ENCODE assay signal across 8 mouse cellular contexts in the genomic region with DNA sequence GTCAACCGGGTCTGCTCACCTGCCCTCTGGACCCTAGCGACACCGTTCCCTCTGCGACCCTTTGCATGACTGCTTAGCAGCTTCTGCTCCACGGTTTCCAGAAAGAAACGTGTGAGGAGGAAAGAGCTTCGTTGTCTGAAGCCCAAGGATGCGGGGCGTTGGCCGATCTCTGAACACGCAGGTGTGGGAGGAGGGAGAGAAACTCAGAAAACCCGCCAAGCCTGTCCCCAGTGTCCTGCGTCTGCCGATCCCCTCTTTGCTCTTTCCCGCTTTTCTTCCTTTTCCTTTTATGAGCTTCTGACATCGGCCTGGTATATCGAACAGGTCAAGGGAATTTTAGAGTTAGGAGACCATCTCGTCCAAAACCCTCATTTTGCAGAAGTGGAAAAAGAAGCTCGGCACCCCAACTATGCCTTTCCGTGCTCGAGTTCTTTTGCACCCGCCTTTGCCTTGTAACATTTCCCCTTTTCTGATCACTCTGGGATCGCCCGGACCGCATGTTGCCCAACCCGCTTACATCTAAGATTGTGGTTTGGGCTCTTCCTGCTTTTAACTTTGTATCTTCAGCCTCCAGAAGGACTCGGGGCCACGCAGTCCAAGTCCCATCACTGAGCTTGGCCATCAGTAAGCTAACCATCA. TPM values are rescaled to one million over a fixed set of nuclear protein-coding genes. Genes with fewer than 3 reads are reported as not detected.
DNase-seq lines count a peak whose midpoint lies in the region; ATAC-seq and TF ChIP-seq lines count a peak whose summit lies in the region.

No protein-coding gene starts in this region.

- peak; percentile 17 for DNase-seq in NIH3T3 (ENCODE audit: low read depth)
- DNase-seq in forebrain, postnatal 0 days = no peak
- DNase-seq in liver = peak; percentile 62
- DNase-seq in midbrain, postnatal 0 days (ENCODE audit: low spot score) = no peak
- DNase-seq in thymus, postnatal 4 days = peak; percentile 45
- DNase-seq in left cerebral cortex, adult 8-10 months (ENCODE audit: low spot score in 2 of 2) = no peak
- DNase-seq in right cerebral cortex, postnatal 36 days (ENCODE audit: low spot score in 2 of 2) = no peak

- peaks cover 24% of the 10 kb centered on the region for H3K36me3 ChIP-seq in C2C12 (ENCODE audit: control insufficient read depth, insufficient read depth)
- no peaks in the 10 kb centered on the region for H3K36me3 ChIP-seq in forebrain, postnatal 0 days (ENCODE audit: insufficient read depth)
- H3K36me3 ChIP-seq in midbrain, postnatal 0 days (ENCODE audit: insufficient read depth, low read length) = no peaks in the 10 kb centered on the region

- H3ac ChIP-seq in C2C12 (ENCODE audit: control insufficient read depth, insufficient read length, low read depth) = peak overlapping the region; percentile 79

- whole genome bisulfite sequencing in forebrain, postnatal 0 days = 4% methylated on average over 28 of the region's 28 CpGs
- WGBS in midbrain, postnatal 0 days = 2% methylated on average over 28 of the region's 28 CpGs

- H3K79me2 ChIP-seq in C2C12 (ENCODE audit: control insufficient read depth, insufficient read depth) = peaks cover 48% of the 10 kb centered on the region

- TF ChIP-seq CTCF in C2C12 (IDR thresholded peaks at IDR 0.05; ENCODE audit: control insufficient read depth, insufficient read depth, insufficient read length) = no peak
- no peak for TF ChIP-seq CTCF in forebrain, postnatal 0 days (IDR thresholded peaks at IDR 0.05; ENCODE audit: low read depth)
- TF ChIP-seq CTCF in midbrain, postnatal 0 days (IDR thresholded peaks at IDR 0.05) = no peak

- H3K4me2 ChIP-seq in forebrain, postnatal 0 days (ENCODE audit: low read depth) = peak overlapping the region; percentile 100
- peak overlapping the region; percentile 100 for H3K4me2 ChIP-seq in midbrain, postnatal 0 days (ENCODE audit: low read depth, low read length, poor library complexity, severe bottlenecking)

- no peaks in the 10 kb centered on the region for H3K4me1 ChIP-seq in forebrain, postnatal 0 days (ENCODE audit: insufficient read depth)
- 0 out of 2 replicates have a peak, but pooled peaks cover 2% of the 10 kb centered on the region for H3K4me1 ChIP-seq in midbrain, postnatal 0 days (ENCODE audit: insufficient read depth, low read length)

- no peaks in the 10 kb centered on the region for H3K27me3 ChIP-seq in C2C12 (ENCODE audit: control insufficient read depth, insufficient read depth, insufficient read length)
- peaks cover 11% of the 10 kb centered on the region for H3K27me3 ChIP-seq in forebrain, postnatal 0 days (ENCODE audit: insufficient read depth, low read length)
- H3K27me3 ChIP-seq in midbrain, postnatal 0 days (ENCODE audit: insufficient read depth, low read length) = peaks cover 26% of the 10 kb centered on the region

- no peak for ATAC-seq in forebrain, postnatal 0 days
- ATAC-seq in midbrain, postnatal 0 days (ENCODE audit: low FRiP score) = no peak

- H3K27ac ChIP-seq in forebrain, postnatal 0 days (ENCODE audit: low read depth, low read length) = no peak overlapping the region
- no peak overlapping the region for H3K27ac ChIP-seq in midbrain, postnatal 0 days (ENCODE audit: low read depth, low read length)

- peak overlapping the region; percentile 73 for H3K4me3 ChIP-seq in C2C12 (ENCODE audit: insufficient read depth, poor library complexity, severe bottlenecking)
- H3K4me3 ChIP-seq in forebrain, postnatal 0 days (ENCODE audit: low read depth, low read length) = peak overlapping the region; percentile 68
- H3K4me3 ChIP-seq in midbrain, postnatal 0 days (ENCODE audit: low read depth, low read length) = peak overlapping the region; percentile 74; the same call in 1 of the 2 replicates

- peaks cover 33% of the 10 kb centered on the region for H3K79me3 ChIP-seq in C2C12 (ENCODE audit: low read depth)

- no peak overlapping the region for H3K9ac ChIP-seq in forebrain, postnatal 0 days
- no peak overlapping the region for H3K9ac ChIP-seq in midbrain, postnatal 0 days (replicated peaks; ENCODE audit: low read length, poor library complexity, severe bottlenecking)

- H3K9me3 ChIP-seq in forebrain, postnatal 0 days (ENCODE audit: low read length) = no peaks in the 10 kb centered on the region
- no peaks in the 10 kb centered on the region for H3K9me3 ChIP-seq in midbrain, postnatal 0 days (ENCODE audit: low read length)

TF ChIP-seq in C2C12, 6 proteins besides CTCF, POLR2A, EP300 and RAD21:
- TF ChIP-seq CEBPB (IDR thresholded peaks at IDR 0.05; ENCODE audit: low read depth) (peak; percentile 38), MAX (IDR thresholded peaks at IDR 0.05) (no peak), USF1 (IDR thresholded peaks at IDR 0.05; ENCODE audit: low read depth) (no peak)

RNA-seq across cellular contexts. Expression of gene E2f8, which starts 0.7 kb away (rescaled TPM):
- 28.2 TPM for polyA plus RNA-seq in C2C12 (2012; fragmentation: generic; extraction: Trizol)
- 0.92 and 2.0 TPM in 2 replicates for total RNA-seq in forebrain, postnatal 0 days (2014; rRNA removed)
- polyA plus RNA-seq in forebrain, postnatal 0 days (2015; fragmentation: Nextera tagmentation; extraction: Ambion mirVana) = 1.0 and 1.1 TPM in 2 replicates
- total RNA-seq in midbrain, postnatal 0 days (2014; rRNA removed) = 1.0 and 1.8 TPM in 2 replicates
- polyA plus RNA-seq in midbrain, postnatal 0 days (2015; fragmentation: Nextera tagmentation; extraction: Ambion mirVana) = 0.53 and 0.70 TPM in 2 replicates
- total RNA-seq in left cerebral cortex, adult 8-10 months (2022) = under 1 TPM; 0.11 to 0.41 (median 0.20) TPM

RNA-seq across cellular contexts. Expression of gene Nav2, which starts 26.4 kb away (rescaled TPM):
- polyA plus RNA-seq in C2C12 (2012; fragmentation: generic; extraction: Trizol) = 4.7 TPM
- 44.0 and 46.9 TPM in 2 replicates for total RNA-seq in forebrain, postnatal 0 days (2014; rRNA removed)
- polyA plus RNA-seq in forebrain, postnatal 0 days (2015; fragmentation: Nextera tagmentation; extraction: Ambion mirVana) = 8.5 and 16.3 TPM in 2 replicates
- 53.8 and 67.5 TPM in 2 replicates for total RNA-seq in midbrain, postnatal 0 days (2014; rRNA removed)
- 12.4 and 18.3 TPM in 2 replicates for polyA plus RNA-seq in midbrain, postnatal 0 days (2015; fragmentation: Nextera tagmentation; extraction: Ambion mirVana)
- total RNA-seq in left cerebral cortex, adult 8-10 months (2022) = 100 to 1,000 TPM in 1 of 4 experiments, 10 to 100 TPM in 3; 76.7 to 101 (median 89.2) TPM

RNA-seq across cellular contexts. Expression of gene Csrp3, which starts 34.3 kb away (rescaled TPM):
- 0.33 TPM for polyA plus RNA-seq in C2C12 (2012; fragmentation: generic; extraction: Trizol)
- total RNA-seq in forebrain, postnatal 0 days (2014; rRNA removed) = 1.2 TPM in 1 of 2 replicates, not detected in the other
- not detected in 2 replicates for polyA plus RNA-seq in forebrain, postnatal 0 days (2015; fragmentation: Nextera tagmentation; extraction: Ambion mirVana)
- 0.42 TPM in 1 of 2 replicates, not detected in the other for total RNA-seq in midbrain, postnatal 0 days (2014; rRNA removed)
- 0.20 and 0.23 TPM in 2 replicates for polyA plus RNA-seq in midbrain, postnatal 0 days (2015; fragmentation: Nextera tagmentation; extraction: Ambion mirVana)
- total RNA-seq in left cerebral cortex, adult 8-10 months (2022) = under 1 TPM in 2 of 4 experiments, not detected in 2; 0.44 to 0.80 TPM

Comparison
In these comparisons a context has a peak if more than half of its experiments do, and no peak if none do; other contexts are left out.
1. DNase-seq: peak in NIH3T3 (single experiment), liver (single experiment) and thymus, postnatal 4 days (single experiment); none in forebrain, postnatal 0 days (single experiment), midbrain, postnatal 0 days (single experiment), left cerebral cortex, adult 8-10 months (0 of 2) and right cerebral cortex, postnatal 36 days (0 of 2).
2. Peak in every context shown above with its lines, with median percentiles within 50 percentile points of each other: H3K4me3 ChIP-seq.